Mouse (Mus musculus) layer of hippocampus, adult 9-10 months (tissue): Measurements from ENCODE around the gene Irf1.

Experiments
- DNase-seq: peaks from one replicate; pipeline ENCODE4 v3.0.0; 2022; ENCODE audit warnings: low spot score

The Irf1 gene

GRCm38 (mm10) chr11:53761284-53761683, 8.5 kb upstream of the Irf1 start:
- DNase-seq = no peak

GRCm38 (mm10) chr11:53761822-53762221, 8.0 kb upstream of the Irf1 start:
- no peak for DNase-seq

- no peak for DNase-seq
Observed at GRCm38 (mm10) chr11:53762426-53762825, 7.4 kb upstream of the Irf1 start.

GRCm38 (mm10) chr11:53762827-53763495, 6.9 kb upstream of the Irf1 start:
- no peak for DNase-seq

- peak; percentile 72 for DNase-seq
Observed at GRCm38 (mm10) chr11:53763496-53764140, 6.2 kb upstream of the Irf1 start.

- DNase-seq = no peak
Observed at GRCm38 (mm10) chr11:53764581-53764980, 5.2 kb upstream of the Irf1 start.

- DNase-seq = no peak
Observed at GRCm38 (mm10) chr11:53768422-53769184, 1.2 kb upstream of the Irf1 start.

- DNase-seq = no peak
Observed at GRCm38 (mm10) chr11:53769185-53769576, 633 bp upstream of the Irf1 start.

- DNase-seq = no peak
Observed at GRCm38 (mm10) chr11:53770125-53770791, 444 bp downstream of the Irf1 start.

GRCm38 (mm10) chr11:53771001-53771744, 1.4 kb downstream of the Irf1 start:
- DNase-seq = no peak

GRCm38 (mm10) chr11:53772536-53772935, 2.7 kb downstream of the Irf1 start:
- no peak for DNase-seq

GRCm38 (mm10) chr11:53773087-53773486, 3.3 kb downstream of the Irf1 start, which contains the start of gene Gm17334:
Gene Gm17334 (minus strand): TSS chr11:53773187.
- DNase-seq = no peak

GRCm38 (mm10) chr11:53773641-53774360, 4.0 kb downstream of the Irf1 start:
- no peak for DNase-seq

GRCm38 (mm10) chr11:53774659-53775255, 4.9 kb downstream of the Irf1 start:
- DNase-seq = no peak

- DNase-seq = no peak
Observed at GRCm38 (mm10) chr11:53777736-53778135, 7.9 kb downstream of the Irf1 start.

- DNase-seq = no peak
Observed at GRCm38 (mm10) chr11:53778455-53778854, 8.6 kb downstream of the Irf1 start.

- DNase-seq = no peak
Observed at GRCm38 (mm10) chr11:53779808-53780207, 10.0 kb downstream of the Irf1 start.

GRCm38 (mm10) chr11:53780262-53780661, 10.4 kb downstream of the Irf1 start:
- DNase-seq = no peak

GRCm38 (mm10) chr11:53781201-53781775, 11.5 kb downstream of the Irf1 start:
- DNase-seq = no peak

GRCm38 (mm10) chr11:53781964-53782363, 12.2 kb downstream of the Irf1 start:
- no peak for DNase-seq
